Mouse (Mus musculus): ENCODE results near the gene Rpn1.

DNA sequence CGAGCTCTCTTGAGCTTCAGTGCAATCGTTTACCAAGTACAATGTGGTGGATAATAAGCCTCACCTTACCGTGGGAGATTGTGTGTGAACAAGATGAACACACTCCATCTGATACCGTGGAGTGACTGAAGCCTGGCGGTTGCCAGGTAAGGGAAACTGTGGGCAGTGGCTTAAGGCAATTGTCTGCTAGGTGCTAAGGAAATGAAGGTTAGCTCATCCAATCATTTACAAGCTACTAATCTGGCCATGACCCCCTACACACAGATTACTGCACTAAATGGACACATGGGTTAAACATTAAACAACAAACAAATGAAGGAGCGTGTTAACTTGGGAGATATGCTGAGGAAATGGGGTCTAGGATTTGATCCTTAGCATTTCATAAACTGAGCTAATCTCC is 35.3 kb upstream of the Rpn1 start:
- TF ChIP-seq CTCF (IDR thresholded peaks at IDR 0.05) (no peak), POLR2A (IDR thresholded peaks at IDR 0.05; ENCODE audit: insufficient read depth, low read depth, low read length) (no peak)

Measured in heart, adult 2 months (tissue).